Mouse (Mus musculus) liver, embryonic 11.5 days (tissue): ENCODE measurements around the gene Gm19426. TPM values are rescaled to one million over a fixed set of nuclear protein-coding genes. Genes with fewer than 3 reads are reported as not detected.

Source experiments
- ATAC-seq: fragments of 200-750 bp; cut with Nextera tagmentation; replicated peaks from 2 replicates; pipeline ENCODE4 v1.8.0; 2017; ENCODE audit warnings: moderate number of reproducible peaks, mild to moderate bottlenecking, moderate TSS enrichment, moderate library complexity; ENCODE audit not compliant: low FRiP score
- DNase-seq: peaks from one replicate; pipeline ENCODE4 v3.0.0-alpha.2; 2017; ENCODE audit warnings: low spot score
- H3K27ac ChIP-seq: fragments of 300-500 bp; sonication (generic); 2 replicates; pipeline ENCODE4 v1.5.1; 2014; ENCODE audit warnings: mild to moderate bottlenecking, low read depth, low read length, control low read depth
- H3K27me3 ChIP-seq: fragments of 300-500 bp; sonication (generic); replicated peaks from 2 replicates; pipeline ENCODE4 v1.6.1; 2014; ENCODE audit warnings: low read length, mixed read lengths; ENCODE audit not compliant: control insufficient read depth, insufficient read depth
- H3K36me3 ChIP-seq: fragments of 300-500 bp; sonication (generic); 2 replicates; pipeline ENCODE4 v1.6.1; 2014; ENCODE audit warnings: mild to moderate bottlenecking, low read length, moderate library complexity, mixed read lengths; ENCODE audit not compliant: control insufficient read depth, insufficient read depth
- H3K4me1 ChIP-seq: fragments of 300-500 bp; sonication (generic); replicated peaks from 2 replicates; pipeline ENCODE4 v1.6.1; 2014; ENCODE audit warnings: low read length, mixed read lengths; ENCODE audit not compliant: control insufficient read depth, insufficient read depth
- H3K4me2 ChIP-seq: fragments of 300-500 bp; sonication (generic); 2 replicates; pipeline ENCODE4 v1.6.1; 2014; ENCODE audit warnings: mild to moderate bottlenecking, control low read depth, moderate library complexity
- H3K4me3 ChIP-seq: fragments of 300-500 bp; sonication (generic); 2 replicates; pipeline ENCODE4 v1.5.1; 2014; ENCODE audit warnings: low read depth, low read length, control low read depth
- H3K9ac ChIP-seq: fragments of 300-500 bp; sonication (generic); 2 replicates; pipeline ENCODE4 v1.6.1; 2014; ENCODE audit warnings: low read depth, low read length, control low read depth
- H3K9me3 ChIP-seq: fragments of 300-500 bp; sonication (generic); 2 replicates; pipeline ENCODE4 v1.6.1; 2016; ENCODE audit warnings: low read length, inconsistent platforms, mixed read lengths; ENCODE audit not compliant: control insufficient read depth
- WGBS: fragments of 180-500 bp; shearing (Covaris S2); extraction: QIAGEN DNeasy Blood & Tissue Kit; methylation state at CpG from one replicate; pipeline ENCODE4 v1.1.7; 2014; 5-methylcytosine and 5-hydroxymethylcytosine counted together
- polyA plus RNA-seq: library from polyadenylated mRNA; unstranded; fragments of >200 nt; fragmentation: Nextera tagmentation; extraction: Ambion mirVana; gene quantifications from 2 replicates; pipeline ENCODE4 v1.2.1, GENCODE M21; 2014

Gene Gm19426
- polyA plus RNA-seq, 1 experiment from 2014 or later, result 3.3 TPM

- H3K4me2 ChIP-seq, result peak overlapping the region; percentile 90
- no peaks in the 10 kb centered on the region for H3K9me3 ChIP-seq
- H3K4me1 ChIP-seq, result peaks cover 63% of the 10 kb centered on the region
- DNase-seq, result peak; percentile 41
- peaks cover 8% of the 10 kb centered on the region for H3K27me3 ChIP-seq
- 21% methylated on average over 5 of the region's 5 CpGs for WGBS
- H3K9ac ChIP-seq, result peak overlapping the region; percentile 98
- H3K4me3 ChIP-seq, result peak overlapping the region; percentile 74
- no peak for ATAC-seq
- no peaks in the 10 kb centered on the region for H3K36me3 ChIP-seq
- H3K27ac ChIP-seq, result peak overlapping the region; percentile 95
Observed at GRCm38 (mm10) chr2:84741841-84742450, 1.5 kb downstream of the Gm19426 start.

- Histone ChIP-seq H3K4me2 (peak overlapping the region; percentile 90), H3K27me3 (peaks cover 18% of the 10 kb centered on the region), H3K9me3 (no peaks in the 10 kb centered on the region), H3K4me3 (peak overlapping the region; percentile 22; the same call in 1 of the 2 replicates), H3K4me1 (peaks cover 73% of the 10 kb centered on the region), H3K27ac (no peak overlapping the region; the same call in 1 of the 2 replicates), H3K9ac (no peak overlapping the region), H3K36me3 (no peaks in the 10 kb centered on the region)
- DNase-seq (no peak), ATAC-seq (no peak)
- 74% methylated on average over 15 of the region's 15 CpGs for WGBS
Observed at GRCm38 (mm10) chr2:84740608-84741333, 2.7 kb downstream of the Gm19426 start.

- Histone ChIP-seq H3K9ac (peak overlapping the region; percentile 41; the same call in 1 of the 2 replicates), H3K4me2 (peak overlapping the region; percentile 68), H3K36me3 (no peaks in the 10 kb centered on the region), H3K4me3 (peak overlapping the region; percentile 11), H3K4me1 (peaks cover 87% of the 10 kb centered on the region), H3K9me3 (no peaks in the 10 kb centered on the region), H3K27ac (peak overlapping the region; percentile 44; the same call in 1 of the 2 replicates), H3K27me3 (peaks cover 21% of the 10 kb centered on the region)
- DNase-seq (peak; percentile 61), ATAC-seq (no peak)
- 4% methylated on average over 12 of the region's 12 CpGs for WGBS
Observed at GRCm38 (mm10) chr2:84738271-84738911, 5.1 kb downstream of the Gm19426 start.

GRCm38 (mm10) chr2:84737451-84737925, 6.0 kb downstream of the Gm19426 start:
- ATAC-seq (no peak), DNase-seq (peak; percentile 54)
- Histone ChIP-seq H3K36me3 (no peaks in the 10 kb centered on the region), H3K27me3 (peaks cover 21% of the 10 kb centered on the region), H3K4me2 (peak overlapping the region; percentile 68), H3K9ac (peak overlapping the region; percentile 69), H3K4me3 (peak overlapping the region; percentile 51), H3K9me3 (no peaks in the 10 kb centered on the region), H3K4me1 (peaks cover 86% of the 10 kb centered on the region), H3K27ac (peak overlapping the region; percentile 85)
- 10% methylated on average over 8 of the region's 8 CpGs for WGBS

GRCm38 (mm10) chr2:84736312-84737161, 6.9 kb downstream of the Gm19426 start:
- H3K27me3 ChIP-seq, result peaks cover 21% of the 10 kb centered on the region
- H3K27ac ChIP-seq, result peak overlapping the region; percentile 85
- H3K4me2 ChIP-seq, result peak overlapping the region; percentile 68
- H3K9ac ChIP-seq, result peak overlapping the region; percentile 69
- peaks cover 76% of the 10 kb centered on the region for H3K4me1 ChIP-seq
- no peak for ATAC-seq
- no peaks in the 10 kb centered on the region for H3K9me3 ChIP-seq
- H3K4me3 ChIP-seq, result peak overlapping the region; percentile 51
- WGBS, result 12% methylated on average over 27 of the region's 27 CpGs
- H3K36me3 ChIP-seq, result no peaks in the 10 kb centered on the region
- peak; percentile 47 for DNase-seq

- H3K4me1 ChIP-seq, result peaks cover 66% of the 10 kb centered on the region
- H3K27me3 ChIP-seq, result peaks cover 21% of the 10 kb centered on the region
- ATAC-seq, result peak; percentile 91
- H3K4me3 ChIP-seq, result peak overlapping the region; percentile 51
- 11% methylated on average over 7 of the region's 7 CpGs for WGBS
- H3K4me2 ChIP-seq, result peak overlapping the region; percentile 68
- peak overlapping the region; percentile 69 for H3K9ac ChIP-seq
- H3K9me3 ChIP-seq, result no peaks in the 10 kb centered on the region
- peak overlapping the region; percentile 85 for H3K27ac ChIP-seq
- peak; percentile 61 for DNase-seq
- no peaks in the 10 kb centered on the region for H3K36me3 ChIP-seq
Observed at GRCm38 (mm10) chr2:84735346-84735920, 8.0 kb downstream of the Gm19426 start.

GRCm38 (mm10) chr2:84734919-84735318, 8.5 kb downstream of the Gm19426 start:
- ATAC-seq (no peak), DNase-seq (no peak)
- Histone ChIP-seq H3K27me3 (peaks cover 21% of the 10 kb centered on the region), H3K9me3 (no peaks in the 10 kb centered on the region), H3K4me3 (peak overlapping the region; percentile 51), H3K9ac (peak overlapping the region; percentile 69), H3K4me2 (peak overlapping the region; percentile 68), H3K36me3 (no peaks in the 10 kb centered on the region), H3K4me1 (peaks cover 62% of the 10 kb centered on the region), H3K27ac (peak overlapping the region; percentile 85)
- 6% methylated on average over 2 of the region's 2 CpGs for WGBS
